Mouse (Mus musculus) layer of hippocampus, adult 9-11 months (tissue): ENCODE measurements at regions not wholly inside any gene's neighbourhood (a gene's known extent, or its start where the extent isn't known, plus 50 kb on each side); places are given as distances from the start of the nearest gene placed in this dataset.

Experiments
- DNase-seq: peaks from one replicate; pipeline ENCODE4 v3.0.0; 2022

DNA sequence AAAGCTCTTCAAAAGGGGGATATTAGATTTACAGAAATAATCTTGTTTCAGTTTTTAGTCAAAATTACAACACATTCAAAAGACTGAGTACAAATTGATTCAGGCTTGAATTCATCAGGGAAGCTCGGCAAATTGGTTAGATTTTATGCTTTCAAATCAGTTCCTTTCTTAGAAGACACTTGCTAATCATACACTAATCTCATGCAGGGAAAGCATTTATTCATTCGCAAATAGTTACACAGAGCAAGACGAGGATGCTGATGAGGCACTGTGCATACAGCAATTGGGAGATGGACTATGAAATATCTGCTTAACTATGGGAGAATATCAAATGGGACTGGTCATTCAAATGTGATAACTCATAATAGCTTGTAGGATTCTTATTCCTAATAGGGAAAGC lies 481.3 kb upstream of the Gm597 start:
- DNase-seq = no peak

DNA sequence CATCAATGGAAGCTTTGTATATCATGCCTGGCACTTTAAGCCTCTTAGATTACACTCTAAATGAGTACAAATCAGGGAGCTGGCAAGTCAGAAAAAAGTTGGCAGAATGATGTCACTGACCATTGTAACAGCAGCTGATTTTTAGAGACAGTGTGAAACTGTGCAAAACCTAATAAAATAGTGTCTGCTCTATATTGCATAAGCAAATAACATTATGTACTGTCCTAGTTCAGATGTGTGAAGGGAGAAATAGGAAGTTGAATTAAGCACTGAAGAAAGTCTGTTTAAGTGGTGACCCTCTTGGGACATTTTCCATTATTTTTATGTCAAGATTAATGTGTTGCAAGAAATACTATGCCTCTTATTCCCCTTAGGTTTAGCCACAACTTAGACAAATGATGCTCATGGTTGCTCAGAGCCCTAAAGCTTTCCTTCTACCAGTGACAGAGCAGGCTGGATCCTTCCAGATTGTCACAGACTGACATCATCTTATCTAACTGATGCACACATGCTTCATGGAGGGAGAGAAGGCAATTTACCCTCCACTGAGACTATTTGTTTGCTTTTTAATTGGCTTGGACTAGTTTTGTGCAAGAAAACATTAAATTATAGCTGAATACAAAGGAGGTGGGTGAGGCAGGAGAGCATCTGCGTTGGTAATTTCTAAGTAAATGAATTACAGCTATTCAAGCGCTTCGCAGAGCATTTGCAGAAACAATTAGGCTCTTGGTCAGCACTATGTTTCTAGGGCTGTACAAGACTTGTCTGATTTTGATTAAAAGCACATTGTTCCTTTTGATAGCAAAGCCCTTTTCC lies 436.9 kb upstream of the Gm597 start:
- peak; percentile 8 for DNase-seq
